Mouse (Mus musculus): ENCODE data around the gene Cog8.
A peak's percentile ranks its signal among the peaks of the same experiment; 100 is the strongest.
"Not testable (repeated sequence)": the region's sequence is repeated elsewhere in the genome, so short reads cannot be mapped to it uniquely, and the experiment has no call there.

Cog8 gene

GRCm38 (mm10) chr8:107040632-107041031, 15.9 kb downstream of the Cog8 start:
- DNase-seq: no peak

GRCm38 (mm10) chr8:107036626-107037025, 19.9 kb downstream of the Cog8 start:
- DNase-seq: no peak

- peak; percentile 38 to 45 for DNase-seq
Observed at GRCm38 (mm10) chr8:107035641-107036040, 20.8 kb downstream of the Cog8 start.

- not testable (repeated sequence) for DNase-seq
Observed at GRCm38 (mm10) chr8:107033609-107034008, 22.9 kb downstream of the Cog8 start.

GRCm38 (mm10) chr8:107031577-107032090, 24.9 kb downstream of the Cog8 start:
- peak in 1 of 2 experiments; percentile 35 for DNase-seq

GRCm38 (mm10) chr8:107030650-107031576, 25.6 kb downstream of the Cog8 start, which contains the start of gene Vps4a:
Gene Vps4a (plus strand): TSS chr8:107031222.
- peak; percentile 98 for DNase-seq

- no peak for DNase-seq
Observed at GRCm38 (mm10) chr8:107030058-107030457, 26.4 kb downstream of the Cog8 start.

GRCm38 (mm10) chr8:107029310-107029709, 27.2 kb downstream of the Cog8 start:
- no peak for DNase-seq

GRCm38 (mm10) chr8:107023479-107023878, 33.0 kb downstream of the Cog8 start:
- DNase-seq: no peak

- no peak for DNase-seq
Observed at GRCm38 (mm10) chr8:107014915-107015314, 41.6 kb downstream of the Cog8 start.

- no peak for DNase-seq
Observed at GRCm38 (mm10) chr8:107012666-107013065, 43.8 kb downstream of the Cog8 start.

GRCm38 (mm10) chr8:107007795-107008194, 48.7 kb downstream of the Cog8 start:
- DNase-seq: no peak

GRCm38 (mm10) chr8:107002532-107002931, 54.0 kb downstream of the Cog8 start:
- DNase-seq: peak; percentile 93 to 98

GRCm38 (mm10) chr8:106999068-106999467, 57.4 kb downstream of the Cog8 start:
- DNase-seq: peak; percentile 18 to 46

GRCm38 (mm10) chr8:106997416-106997815, 59.1 kb downstream of the Cog8 start:
- no peak for DNase-seq

GRCm38 (mm10) chr8:106996339-106996738, 60.1 kb downstream of the Cog8 start:
- DNase-seq: peak in 1 of 2 experiments; percentile 13

Measured in cerebellum, postnatal 14 days (tissue).